Mouse (Mus musculus): ENCODE measurements at regions not wholly inside any gene's neighbourhood (a gene's known extent, or its start where the extent isn't known, plus 50 kb on each side); places are given as distances from the start of the nearest gene placed in this dataset.

DNA sequence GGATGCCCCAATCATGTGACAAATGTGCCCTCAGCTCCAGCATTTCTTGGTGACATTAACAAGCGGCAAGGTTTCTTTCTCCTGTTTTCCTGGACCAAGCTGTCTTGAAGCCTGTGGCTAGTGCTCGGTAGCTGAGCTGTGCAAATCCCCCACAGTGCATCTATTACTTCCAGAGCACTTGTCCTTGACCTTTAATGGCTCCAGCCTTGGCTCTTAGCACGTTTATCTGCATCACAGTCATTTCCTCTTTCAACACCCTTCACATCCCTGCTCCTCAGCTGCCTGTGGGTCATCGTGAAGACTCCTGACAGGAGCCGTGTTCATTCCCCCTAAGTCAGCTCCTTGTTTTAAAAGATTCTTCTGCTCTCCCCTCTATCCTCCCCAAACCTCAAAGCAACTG, 309.5 kb upstream of the Nfe2l3 start:
- H3K36me3 ChIP-seq (ENCODE audit: control insufficient read depth, insufficient read depth, low read length): no peaks in the 10 kb centered on the region
- DNase-seq (ENCODE audit: low spot score) (no peak), ATAC-seq (ENCODE audit: insufficient number of reproducible peaks, low FRiP score, low TSS enrichment, low read depth) (no peak)
- H3K27ac ChIP-seq (replicated peaks; ENCODE audit: low read depth, low read length): no peak overlapping the region
- H3K9me3 ChIP-seq (ENCODE audit: control insufficient read depth, low read length): no peaks in the 10 kb centered on the region
- H3K27me3 ChIP-seq (ENCODE audit: control insufficient read depth, insufficient read depth, low read length): no peaks in the 10 kb centered on the region
- H3K9ac ChIP-seq (ENCODE audit: low read length): no peak overlapping the region
- 20% methylated on average over 5 of the region's 5 CpGs for WGBS
- no peak overlapping the region for H3K4me3 ChIP-seq (ENCODE audit: low read depth, low read length)
- H3K4me1 ChIP-seq (ENCODE audit: control insufficient read depth, insufficient read depth, low read length): peaks cover 21% of the 10 kb centered on the region
- H3K4me2 ChIP-seq (ENCODE audit: low read depth, severe bottlenecking): no peak overlapping the region

DNA sequence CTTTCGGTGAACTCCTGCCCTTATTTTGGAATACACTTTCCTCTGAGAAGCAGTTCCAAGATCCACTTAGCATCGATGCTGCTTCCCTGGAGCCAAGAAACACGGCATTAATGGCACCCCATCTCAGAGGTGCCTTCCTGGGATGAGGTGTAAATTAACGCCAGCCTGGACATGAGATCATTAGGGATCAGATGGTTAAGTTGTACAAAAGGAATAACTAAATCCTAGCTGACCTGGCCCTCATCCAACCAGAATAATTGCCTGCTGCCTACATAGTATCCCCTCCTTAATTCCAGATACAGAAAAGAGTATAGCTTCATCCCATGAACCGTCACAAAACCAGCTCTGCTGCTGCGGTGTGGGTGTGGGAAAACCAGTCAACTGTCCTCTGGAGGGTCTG, 304.6 kb upstream of the Nfe2l3 start:
- no peak overlapping the region for H3K27ac ChIP-seq (replicated peaks; ENCODE audit: low read depth, low read length)
- H3K9me3 ChIP-seq (ENCODE audit: control insufficient read depth, low read length): no peaks in the 10 kb centered on the region
- ATAC-seq (ENCODE audit: insufficient number of reproducible peaks, low FRiP score, low TSS enrichment, low read depth) (no peak), DNase-seq (ENCODE audit: low spot score) (no peak)
- no peak overlapping the region for H3K4me3 ChIP-seq (ENCODE audit: low read depth, low read length)
- no peaks in the 10 kb centered on the region for H3K36me3 ChIP-seq (ENCODE audit: control insufficient read depth, insufficient read depth, low read length)
- H3K27me3 ChIP-seq (ENCODE audit: control insufficient read depth, insufficient read depth, low read length): no peaks in the 10 kb centered on the region
- 53% methylated on average over 6 of the region's 6 CpGs for WGBS
- H3K4me2 ChIP-seq (ENCODE audit: low read depth, severe bottlenecking): no peak overlapping the region
- H3K9ac ChIP-seq (ENCODE audit: low read length): no peak overlapping the region
- peaks cover 6% of the 10 kb centered on the region for H3K4me1 ChIP-seq (ENCODE audit: control insufficient read depth, insufficient read depth, low read length)

GRCm38 (mm10) chr6:51129096-51129495, 303.4 kb upstream of the Nfe2l3 start:
- no peaks in the 10 kb centered on the region for H3K27me3 ChIP-seq (ENCODE audit: control insufficient read depth, insufficient read depth, low read length)
- ATAC-seq (ENCODE audit: insufficient number of reproducible peaks, low FRiP score, low TSS enrichment, low read depth) (no peak), DNase-seq (ENCODE audit: low spot score) (peak; percentile 32)
- 0 out of 2 replicates have a peak overlapping the region, but pooled peaks have one; percentile 8 for H3K4me2 ChIP-seq (ENCODE audit: low read depth, severe bottlenecking)
- H3K9me3 ChIP-seq (ENCODE audit: control insufficient read depth, low read length): no peaks in the 10 kb centered on the region
- no peak overlapping the region for H3K4me3 ChIP-seq (ENCODE audit: low read depth, low read length)
- H3K27ac ChIP-seq (replicated peaks; ENCODE audit: low read depth, low read length): peak overlapping the region; percentile 47; the same call in 1 of the 2 replicates
- H3K9ac ChIP-seq (ENCODE audit: low read length): no peak overlapping the region
- H3K4me1 ChIP-seq (ENCODE audit: control insufficient read depth, insufficient read depth, low read length): peaks cover 3% of the 10 kb centered on the region; the same call in 1 of the 2 replicates
- no peaks in the 10 kb centered on the region for H3K36me3 ChIP-seq (ENCODE audit: control insufficient read depth, insufficient read depth, low read length)
- 62% methylated on average over 13 of the region's 13 CpGs for WGBS

DNA sequence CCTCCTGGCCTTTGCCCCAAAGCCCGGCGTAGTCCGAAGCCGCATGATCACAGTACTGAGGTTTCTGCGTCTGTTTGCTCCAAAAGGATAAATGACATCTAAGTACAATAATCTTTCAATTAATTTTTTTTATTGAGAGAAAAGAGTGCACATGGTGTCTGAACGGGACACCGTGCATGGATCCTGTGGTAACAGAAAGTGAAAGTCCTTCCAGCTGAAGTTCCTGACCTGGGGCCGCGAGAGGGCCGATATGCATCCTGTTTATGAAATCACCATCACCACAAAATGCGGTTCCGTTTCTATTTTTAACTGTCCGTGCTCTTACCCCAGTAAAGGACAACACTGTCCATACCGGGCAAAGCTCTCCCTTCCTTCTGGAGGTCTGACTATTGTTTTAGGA, 302.9 kb upstream of the Nfe2l3 start:
- H3K9ac ChIP-seq (ENCODE audit: low read length): 0 out of 2 replicates have a peak overlapping the region, but pooled peaks have one; percentile 4
- 0 out of 2 replicates have a peak overlapping the region, but pooled peaks have one; percentile 40 for H3K27ac ChIP-seq (replicated peaks; ENCODE audit: low read depth, low read length)
- H3K9me3 ChIP-seq (ENCODE audit: control insufficient read depth, low read length): no peaks in the 10 kb centered on the region
- DNase-seq (ENCODE audit: low spot score): peak; percentile 40
- 0 out of 2 replicates have a peak overlapping the region, but pooled peaks have one; percentile 8 for H3K4me2 ChIP-seq (ENCODE audit: low read depth, severe bottlenecking)
- no peak overlapping the region for H3K4me3 ChIP-seq (ENCODE audit: low read depth, low read length)
- WGBS: 66% methylated on average over 14 of the region's 14 CpGs
- no peak for ATAC-seq (ENCODE audit: insufficient number of reproducible peaks, low FRiP score, low TSS enrichment, low read depth)
- H3K27me3 ChIP-seq (ENCODE audit: control insufficient read depth, insufficient read depth, low read length): no peaks in the 10 kb centered on the region
- H3K4me1 ChIP-seq (ENCODE audit: control insufficient read depth, insufficient read depth, low read length): peaks cover 3% of the 10 kb centered on the region; the same call in 1 of the 2 replicates
- no peaks in the 10 kb centered on the region for H3K36me3 ChIP-seq (ENCODE audit: control insufficient read depth, insufficient read depth, low read length)

DNA sequence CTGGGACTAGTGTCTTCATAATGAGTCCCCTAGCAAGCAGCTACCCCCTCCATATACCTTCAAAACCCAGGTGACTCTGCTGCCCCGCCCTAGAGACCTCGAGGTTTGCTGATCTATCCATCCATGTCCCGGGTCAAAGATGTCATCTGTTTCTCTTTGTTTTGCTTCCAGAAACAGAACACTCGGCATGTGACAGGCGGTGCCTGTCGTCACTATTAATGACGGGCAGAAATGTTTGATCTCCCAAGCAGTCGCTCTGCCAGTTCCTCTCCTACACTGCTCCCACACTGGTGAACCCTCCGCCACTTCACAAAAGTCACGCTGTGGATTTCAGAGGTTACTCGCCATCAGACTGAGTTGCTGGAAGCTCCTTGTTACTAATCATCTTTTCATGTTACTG, 287.7 kb upstream of the Nfe2l3 start:
- Histone ChIP-seq H3K4me1 (ENCODE audit: control insufficient read depth, insufficient read depth, low read length) (peaks cover 22% of the 10 kb centered on the region), H3K4me3 (ENCODE audit: low read depth, low read length) (no peak overlapping the region), H3K9ac (ENCODE audit: low read length) (no peak overlapping the region), H3K9me3 (ENCODE audit: control insufficient read depth, low read length) (no peaks in the 10 kb centered on the region), H3K4me2 (ENCODE audit: low read depth, severe bottlenecking) (no peak overlapping the region), H3K36me3 (ENCODE audit: control insufficient read depth, insufficient read depth, low read length) (no peaks in the 10 kb centered on the region), H3K27ac (replicated peaks; ENCODE audit: low read depth, low read length) (no peak overlapping the region), H3K27me3 (ENCODE audit: control insufficient read depth, insufficient read depth, low read length) (no peaks in the 10 kb centered on the region)
- 53% methylated on average over 11 of the region's 11 CpGs for WGBS
- ATAC-seq (ENCODE audit: insufficient number of reproducible peaks, low FRiP score, low TSS enrichment, low read depth) (no peak), DNase-seq (ENCODE audit: low spot score) (no peak)

DNA sequence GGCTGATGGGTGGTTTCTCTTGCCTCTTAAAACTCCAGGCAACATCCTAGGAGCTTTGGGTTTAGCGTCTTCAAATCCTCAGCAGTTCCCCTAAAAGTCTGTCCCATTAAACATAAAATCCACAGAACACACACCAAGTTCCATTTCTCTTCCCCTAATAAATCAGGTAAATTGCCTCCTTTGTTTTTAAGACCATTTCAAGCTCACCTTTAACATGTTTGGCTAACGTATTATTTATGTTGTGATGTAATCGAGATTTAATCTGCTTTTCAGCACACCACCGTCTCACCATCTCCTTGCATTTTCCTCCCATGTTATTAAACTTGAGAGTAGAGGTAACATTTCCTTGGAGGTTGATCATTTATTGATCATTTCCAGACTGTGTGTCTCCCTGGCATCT, 286.6 kb upstream of the Nfe2l3 start:
- ATAC-seq (ENCODE audit: insufficient number of reproducible peaks, low FRiP score, low TSS enrichment, low read depth): no peak
- 20% methylated on average over 4 of the region's 4 CpGs for WGBS
- no peak for DNase-seq (ENCODE audit: low spot score)

DNA sequence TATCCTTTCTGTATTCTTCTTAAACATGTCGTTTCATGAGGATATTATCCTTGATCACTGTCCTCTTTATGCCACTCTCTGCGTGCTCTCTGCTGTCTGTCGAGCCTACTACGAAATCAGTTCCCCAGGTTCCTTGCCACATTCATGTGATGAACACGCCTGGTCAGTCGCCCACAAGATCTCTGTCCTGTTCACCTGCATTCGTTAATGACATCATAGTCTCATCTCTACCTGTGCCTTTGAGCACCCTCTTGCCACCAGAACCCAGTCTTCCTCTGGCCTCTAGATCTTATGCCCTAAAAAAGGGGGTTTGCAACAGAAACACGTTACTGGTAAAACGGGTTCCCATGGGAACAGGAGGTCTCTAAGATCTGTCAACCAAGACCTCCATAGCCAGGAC, 283.6 kb upstream of the Nfe2l3 start:
- no peaks in the 10 kb centered on the region for H3K9me3 ChIP-seq (ENCODE audit: control insufficient read depth, low read length)
- H3K9ac ChIP-seq (ENCODE audit: low read length): no peak overlapping the region
- ATAC-seq (ENCODE audit: insufficient number of reproducible peaks, low FRiP score, low TSS enrichment, low read depth) (no peak), DNase-seq (ENCODE audit: low spot score) (no peak)
- 91% methylated on average over 9 of the region's 9 CpGs for WGBS
- H3K4me3 ChIP-seq (ENCODE audit: low read depth, low read length): no peak overlapping the region
- no peaks in the 10 kb centered on the region for H3K27me3 ChIP-seq (ENCODE audit: control insufficient read depth, insufficient read depth, low read length)
- peaks cover 14% of the 10 kb centered on the region for H3K4me1 ChIP-seq (ENCODE audit: control insufficient read depth, insufficient read depth, low read length)
- H3K4me2 ChIP-seq (ENCODE audit: low read depth, severe bottlenecking): no peak overlapping the region
- H3K27ac ChIP-seq (replicated peaks; ENCODE audit: low read depth, low read length): no peak overlapping the region
- H3K36me3 ChIP-seq (ENCODE audit: control insufficient read depth, insufficient read depth, low read length): no peaks in the 10 kb centered on the region

More for the DNA sequence above, 286.6 kb upstream of the Nfe2l3 start:
- no peak overlapping the region for H3K9ac ChIP-seq (ENCODE audit: low read length)
- no peaks in the 10 kb centered on the region for H3K27me3 ChIP-seq (ENCODE audit: control insufficient read depth, insufficient read depth, low read length)
- H3K4me1 ChIP-seq (ENCODE audit: control insufficient read depth, insufficient read depth, low read length): peaks cover 22% of the 10 kb centered on the region
- H3K9me3 ChIP-seq (ENCODE audit: control insufficient read depth, low read length): no peaks in the 10 kb centered on the region
- H3K27ac ChIP-seq (replicated peaks; ENCODE audit: low read depth, low read length): peak overlapping the region; percentile 56; the same call in 1 of the 2 replicates
- no peak overlapping the region for H3K4me2 ChIP-seq (ENCODE audit: low read depth, severe bottlenecking)
- no peak overlapping the region for H3K4me3 ChIP-seq (ENCODE audit: low read depth, low read length)
- no peaks in the 10 kb centered on the region for H3K36me3 ChIP-seq (ENCODE audit: control insufficient read depth, insufficient read depth, low read length)

GRCm38 (mm10) chr6:51150066-51150465, 282.4 kb upstream of the Nfe2l3 start:
- WGBS: 83% methylated on average over 2 of the region's 2 CpGs
- no peak for ATAC-seq (ENCODE audit: insufficient number of reproducible peaks, low FRiP score, low TSS enrichment, low read depth)

GRCm38 (mm10) chr6:51150486-51150885, 282.0 kb upstream of the Nfe2l3 start:
- Histone ChIP-seq H3K27ac (replicated peaks; ENCODE audit: low read depth, low read length) (no peak overlapping the region), H3K4me3 (ENCODE audit: low read depth, low read length) (no peak overlapping the region), H3K4me2 (ENCODE audit: low read depth, severe bottlenecking) (no peak overlapping the region), H3K9ac (ENCODE audit: low read length) (no peak overlapping the region), H3K9me3 (ENCODE audit: control insufficient read depth, low read length) (no peaks in the 10 kb centered on the region), H3K36me3 (ENCODE audit: control insufficient read depth, insufficient read depth, low read length) (no peaks in the 10 kb centered on the region), H3K4me1 (ENCODE audit: control insufficient read depth, insufficient read depth, low read length) (peaks cover 6% of the 10 kb centered on the region), H3K27me3 (ENCODE audit: control insufficient read depth, insufficient read depth, low read length) (no peaks in the 10 kb centered on the region)
- DNase-seq (ENCODE audit: low spot score) (no peak), ATAC-seq (ENCODE audit: insufficient number of reproducible peaks, low FRiP score, low TSS enrichment, low read depth) (no peak)
- WGBS: 92% methylated on average over 7 of the region's 7 CpGs

More at GRCm38 (mm10) chr6:51150066-51150465, 282.4 kb upstream of the Nfe2l3 start:
- H3K27me3 ChIP-seq (ENCODE audit: control insufficient read depth, insufficient read depth, low read length): no peaks in the 10 kb centered on the region
- H3K36me3 ChIP-seq (ENCODE audit: control insufficient read depth, insufficient read depth, low read length): no peaks in the 10 kb centered on the region
- no peak overlapping the region for H3K27ac ChIP-seq (replicated peaks; ENCODE audit: low read depth, low read length)
- H3K9me3 ChIP-seq (ENCODE audit: control insufficient read depth, low read length): no peaks in the 10 kb centered on the region
- H3K4me1 ChIP-seq (ENCODE audit: control insufficient read depth, insufficient read depth, low read length): peaks cover 10% of the 10 kb centered on the region
- DNase-seq (ENCODE audit: low spot score): no peak
- no peak overlapping the region for H3K4me3 ChIP-seq (ENCODE audit: low read depth, low read length)
- no peak overlapping the region for H3K4me2 ChIP-seq (ENCODE audit: low read depth, severe bottlenecking)
- no peak overlapping the region for H3K9ac ChIP-seq (ENCODE audit: low read length)
